Mouse (Mus musculus): Measurements from ENCODE around the gene 3830403N18Rik. TPM values are rescaled to one million over a fixed set of nuclear protein-coding genes. Genes with fewer than 3 reads are reported as not detected.
"Not testable (repeated sequence)": the region's sequence is repeated elsewhere in the genome, so short reads cannot be mapped to it uniquely, and the experiment has no call there.

Gene 3830403N18Rik
- not detected in 2 replicates for polyA plus RNA-seq (2012; rRNA removed)

DNA sequence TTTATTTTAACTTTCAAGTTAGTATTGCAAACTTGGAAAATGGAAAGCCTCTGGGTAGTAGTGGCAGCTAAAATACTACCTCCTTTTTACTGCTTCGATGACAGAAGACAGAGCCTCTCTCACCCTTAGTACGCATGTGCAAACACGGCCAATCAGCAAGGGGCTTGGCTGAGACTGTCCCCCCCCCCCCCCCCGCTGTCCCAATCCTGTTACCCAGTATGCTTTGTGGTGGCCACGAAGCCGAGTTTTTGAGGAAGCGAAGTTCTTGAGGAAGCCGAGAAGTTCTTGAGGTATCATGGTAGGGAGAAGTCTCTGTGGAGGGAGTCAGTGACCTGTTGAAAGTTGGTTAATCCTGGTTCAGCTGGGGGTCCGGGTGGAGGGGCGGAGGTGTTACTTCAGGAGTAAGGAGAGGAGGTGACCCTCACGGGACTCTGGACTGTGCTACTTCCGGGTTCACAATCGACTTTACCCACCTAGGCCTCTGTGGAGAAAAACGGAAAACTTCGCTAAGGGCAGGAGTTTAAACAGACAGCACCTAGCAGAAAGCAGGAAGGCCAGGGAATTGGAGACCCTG is at the start of gene 3830403N18Rik:
3830403N18Rik (plus strand) TSS at position 237 of the 574 bp plus-strand sequence.
- H3K27me3 ChIP-seq (ENCODE audit: control insufficient read depth, insufficient read depth, low read length); H3K27ac ChIP-seq (ENCODE audit: control insufficient read depth, insufficient read depth, low read length); H3K4me1 ChIP-seq (replicated peaks; ENCODE audit: control insufficient read depth, insufficient read depth, low read length); H3K36me3 ChIP-seq (ENCODE audit: control insufficient read depth, insufficient read depth, low read length); DNase-seq; H3K4me3 ChIP-seq (ENCODE audit: control insufficient read depth, insufficient read depth, low read length): not testable (repeated sequence)
- 90% methylated on average over 12 of the region's 15 CpGs for WGBS

DNA sequence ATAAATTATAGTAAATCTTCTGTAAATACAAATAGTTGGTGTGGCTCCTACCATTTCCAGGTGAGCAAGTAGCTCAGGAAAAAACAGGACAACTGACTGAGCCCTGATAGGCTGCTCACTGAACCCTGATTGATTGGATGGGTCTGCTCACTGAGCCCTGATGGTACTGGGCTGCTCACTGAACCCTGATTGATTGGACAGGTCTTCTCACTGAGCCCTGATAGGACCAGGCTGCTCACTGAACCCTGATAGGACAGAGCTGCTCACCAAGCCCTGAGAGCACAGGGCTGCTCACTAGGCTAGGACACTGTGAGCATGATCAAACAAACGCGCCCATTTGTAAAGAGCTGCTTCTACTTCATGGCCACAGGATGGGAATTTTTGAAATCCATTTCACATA is 15.0 kb downstream of the 3830403N18Rik start:
- Histone ChIP-seq H3K4me1 (replicated peaks; ENCODE audit: control insufficient read depth, insufficient read depth, low read length) (no peaks in the 10 kb centered on the region), H3K27me3 (ENCODE audit: control insufficient read depth, insufficient read depth, low read length) (no peaks in the 10 kb centered on the region), H3K4me3 (ENCODE audit: control insufficient read depth, insufficient read depth, low read length) (no peak overlapping the region), H3K27ac (ENCODE audit: control insufficient read depth, insufficient read depth, low read length) (no peak overlapping the region), H3K36me3 (ENCODE audit: control insufficient read depth, insufficient read depth, low read length) (no peaks in the 10 kb centered on the region)
- no peak for TF ChIP-seq POLR2A (IDR thresholded peaks at IDR 0.05; ENCODE audit: control insufficient read depth, extremely low read depth, insufficient read depth, low read length, poor library complexity)
- no peak for TF ChIP-seq CTCF (IDR thresholded peaks at IDR 0.05; ENCODE audit: borderline replicate concordance, control insufficient read depth, extremely low read depth, insufficient read depth, low read length, poor library complexity)
- WGBS: 100% methylated on average over 2 of the region's 2 CpGs
- no peak for DNase-seq

DNA sequence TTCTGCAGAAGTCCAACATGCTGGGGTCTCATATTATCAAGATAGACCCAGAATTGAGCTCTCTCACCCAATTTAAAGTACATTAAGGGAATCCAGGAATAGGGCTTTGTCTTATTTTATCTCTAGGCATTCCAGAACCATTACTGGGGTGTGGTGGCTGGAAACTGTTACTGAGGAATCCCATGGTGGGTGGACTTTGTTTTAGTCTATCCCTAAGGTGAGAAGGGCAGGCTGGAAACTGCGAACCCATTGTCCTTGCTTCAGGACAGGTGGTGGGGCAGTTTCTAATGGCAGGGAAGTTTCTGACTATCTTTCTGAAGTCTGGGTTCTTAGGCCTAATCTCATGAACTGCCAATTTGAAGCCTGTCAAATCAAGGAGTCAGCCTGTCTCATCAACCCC is 50.1 kb downstream of the 3830403N18Rik start:
- H3K4me3 ChIP-seq (ENCODE audit: control insufficient read depth, insufficient read depth, low read length); H3K4me1 ChIP-seq (replicated peaks; ENCODE audit: control insufficient read depth, insufficient read depth, low read length); H3K27me3 ChIP-seq (ENCODE audit: control insufficient read depth, insufficient read depth, low read length); H3K27ac ChIP-seq (ENCODE audit: control insufficient read depth, insufficient read depth, low read length); DNase-seq; H3K36me3 ChIP-seq (ENCODE audit: control insufficient read depth, insufficient read depth, low read length): not testable (repeated sequence)
- no CpG with 5 or more reads among the region's 1 CpGs for WGBS

Other genes starting within 250 kb of the 3830403N18Rik start
- not detected in 2 replicates for gene Gm773, start 76.3 kb downstream of the 3830403N18Rik start, polyA plus RNA-seq (2012; rRNA removed)
- gene Zfp449, start 209.8 kb downstream of the 3830403N18Rik start, polyA plus RNA-seq (2012; rRNA removed): 0.36 and 0.42 TPM in 2 replicates
- gene Smim10l2a, start 238.0 kb downstream of the 3830403N18Rik start, polyA plus RNA-seq (2012; rRNA removed): 0.83 and 0.86 TPM in 2 replicates